Comparison of ENCODE assay signal across 17 mouse cellular contexts in the genomic region with DNA sequence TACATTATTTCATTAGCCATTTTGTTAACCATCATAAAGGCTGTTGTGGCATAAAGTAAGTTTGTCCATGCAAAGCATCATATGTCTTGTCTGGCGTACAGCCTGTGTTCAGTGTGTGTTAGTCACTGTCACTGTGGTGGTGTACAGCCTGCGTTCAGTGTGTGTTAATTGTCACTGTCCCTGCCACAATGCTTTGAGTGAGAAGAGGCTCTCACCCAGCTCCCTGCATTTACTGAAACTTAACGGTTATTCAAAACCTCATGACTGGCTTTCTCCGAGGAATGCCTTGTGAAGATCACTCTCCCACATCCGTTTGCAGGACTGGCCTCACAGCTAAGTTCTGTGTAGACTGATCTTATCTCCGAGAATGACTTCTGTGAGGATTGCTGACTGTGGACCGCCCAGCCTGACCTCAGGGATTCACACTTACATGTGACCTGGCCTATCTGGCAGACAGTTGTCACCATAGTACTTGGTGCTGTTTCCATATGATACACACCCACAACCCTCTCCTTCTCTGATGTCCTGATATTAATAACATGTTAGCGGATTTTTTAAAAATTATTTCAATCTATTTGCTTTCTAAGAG.
"Had no signal": no experiment of that assay in that cellular context is flagged by ENCODE, and none has a peak within 500 bp of the region (broad histone marks: within the 10 kb centered on the region; RNA-seq: fewer than 3 reads in every experiment).

No protein-coding gene starts in this region.

- H3K27me3 ChIP-seq: intestine, embryonic 15.5 days; limb, embryonic 13.5 days; liver, embryonic 15.5 days; midbrain, embryonic 15.5 days; neural tube, embryonic 13.5 days had no signal

- H3K9me3 ChIP-seq: intestine, embryonic 15.5 days; limb, embryonic 10.5 days; liver, embryonic 15.5 days; midbrain, embryonic 15.5 days had no signal

- DNase-seq: kidney, adult 11 months; kidney, adult 8-10 months; kidney, postnatal 14 days; kidney, postnatal 4 days; layer of hippocampus, adult 9-11 months; lung, embryonic 14.5 days; retina, postnatal 1 day; thymus, adult 18-20 months; thymus, postnatal 4 days had no signal

- H3K4me3 ChIP-seq: intestine, embryonic 15.5 days; limb, embryonic 10.5 days; limb, embryonic 13.5 days; liver, embryonic 15.5 days; midbrain, embryonic 15.5 days; myocyte; neural tube, embryonic 13.5 days had no signal

- H3K36me3 ChIP-seq: midbrain, embryonic 15.5 days had no signal

- H3K27ac ChIP-seq: intestine, embryonic 15.5 days; limb, embryonic 10.5 days; limb, embryonic 13.5 days; liver, embryonic 15.5 days; macrophage; midbrain, embryonic 15.5 days; neural tube, embryonic 13.5 days had no signal

- ATAC-seq: intestine, embryonic 15.5 days; midbrain, embryonic 15.5 days had no signal

- H3K4me1 ChIP-seq: intestine, embryonic 15.5 days; limb, embryonic 10.5 days; midbrain, embryonic 15.5 days; neural tube, embryonic 13.5 days had no signal

- H3K9ac ChIP-seq: intestine, embryonic 15.5 days; limb, embryonic 13.5 days; liver, embryonic 15.5 days; lung, embryonic 14.5 days; midbrain, embryonic 15.5 days; neural tube, embryonic 13.5 days had no signal

- H3K4me2 ChIP-seq: intestine, embryonic 15.5 days; limb, embryonic 13.5 days; liver, embryonic 15.5 days; lung, embryonic 14.5 days; midbrain, embryonic 15.5 days; neural tube, embryonic 13.5 days had no signal
